Mouse (Mus musculus) kidney, embryonic 16.5 days (tissue): ENCODE results near the gene Rad51d. TPM values are rescaled to one million over a fixed set of nuclear protein-coding genes. Genes with fewer than 3 reads are reported as not detected.
"Not testable (repeated sequence)": the region's sequence is repeated elsewhere in the genome, so short reads cannot be mapped to it uniquely, and the experiment has no call there.

Source experiments
- ATAC-seq: fragments of 200-750 bp; cut with Nextera tagmentation; 2 replicates; pipeline ENCODE4 v1.8.0; 2017; ENCODE audit warnings: moderate TSS enrichment; ENCODE audit not compliant: low FRiP score, low TSS enrichment
- H3K27ac ChIP-seq: fragments of 300-500 bp; sonication (generic); 2 replicates; pipeline ENCODE4 v1.5.1; 2014; ENCODE audit warnings: low read length
- H3K27me3 ChIP-seq: fragments of 300-500 bp; sonication (generic); 2 replicates; pipeline ENCODE4 v1.6.1; 2014; ENCODE audit warnings: low read length, control low read depth, mixed read lengths; ENCODE audit not compliant: insufficient read depth
- H3K36me3 ChIP-seq: fragments of 300-500 bp; sonication (generic); 2 replicates; pipeline ENCODE4 v1.6.1; 2014; ENCODE audit warnings: low read length, control low read depth, mixed read lengths; ENCODE audit not compliant: insufficient read depth
- H3K4me1 ChIP-seq: fragments of 300-500 bp; sonication (generic); 2 replicates; pipeline ENCODE4 v1.6.1; 2014; ENCODE audit warnings: low read length, control low read depth, mixed read lengths; ENCODE audit not compliant: insufficient read depth
- H3K4me2 ChIP-seq: fragments of 300-500 bp; sonication (generic); replicated peaks from 2 replicates; pipeline ENCODE4 v1.6.1; 2014; ENCODE audit warnings: low read depth, low read length
- H3K4me3 ChIP-seq: fragments of 300-500 bp; sonication (generic); 2 replicates; pipeline ENCODE4 v1.5.1; 2014; ENCODE audit warnings: mild to moderate bottlenecking, low read length
- H3K9ac ChIP-seq: fragments of 300-500 bp; sonication (generic); replicated peaks from 2 replicates; pipeline ENCODE4 v1.6.1; 2014; ENCODE audit warnings: low read length
- H3K9me3 ChIP-seq: fragments of 300-500 bp; sonication (generic); 2 replicates; pipeline ENCODE4 v1.6.1; 2016; ENCODE audit warnings: low read length, control low read depth
- WGBS: fragments of 180-500 bp; shearing (Covaris S2); extraction: QIAGEN DNeasy Blood & Tissue Kit; methylation state at CpG from one replicate; pipeline ENCODE4 v1.1.7; 2014; 5-methylcytosine and 5-hydroxymethylcytosine counted together
- polyA plus RNA-seq: library from polyadenylated mRNA; unstranded; fragments of >200 nt; fragmentation: Nextera tagmentation; extraction: Ambion mirVana; gene quantifications from 2 replicates; pipeline ENCODE4 v1.2.1, GENCODE M21; 2015

Gene Rad51d
- polyA plus RNA-seq, result 13.8 and 15.1 TPM in 2 replicates

DNA sequence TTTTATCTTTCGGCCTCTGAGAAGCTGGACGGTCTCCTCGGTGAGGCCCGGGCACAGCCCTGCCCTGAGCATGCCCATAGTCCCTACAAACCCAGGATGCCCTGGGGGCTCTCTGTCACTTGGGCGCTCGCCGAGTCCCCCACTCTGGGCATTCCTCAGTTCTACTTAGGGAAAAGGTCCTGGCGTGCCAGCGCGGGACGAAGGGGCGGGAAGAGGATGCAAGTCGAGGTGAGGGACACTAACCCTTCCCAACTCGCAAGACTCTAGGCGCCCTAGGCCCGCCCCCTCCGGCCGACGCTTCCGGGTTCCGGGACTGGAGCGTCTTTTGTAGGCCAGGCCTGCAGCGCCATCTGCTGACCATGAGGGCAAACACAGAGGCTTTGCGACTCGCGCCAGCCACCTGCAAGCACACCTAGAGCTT, at the start of gene Rad51d:
Gene Rad51d, minus strand, starts transcription at position 273 of the 421 bp plus-strand sequence.
- WGBS, result 0% methylated on average over 26 of the region's 26 CpGs
- H3K27ac ChIP-seq, result peak within 1 kb of the TSS; percentile 52
- peaks cover 8% of the 10 kb centered on the region; the same call in 1 of the 2 replicates for H3K27me3 ChIP-seq

DNA sequence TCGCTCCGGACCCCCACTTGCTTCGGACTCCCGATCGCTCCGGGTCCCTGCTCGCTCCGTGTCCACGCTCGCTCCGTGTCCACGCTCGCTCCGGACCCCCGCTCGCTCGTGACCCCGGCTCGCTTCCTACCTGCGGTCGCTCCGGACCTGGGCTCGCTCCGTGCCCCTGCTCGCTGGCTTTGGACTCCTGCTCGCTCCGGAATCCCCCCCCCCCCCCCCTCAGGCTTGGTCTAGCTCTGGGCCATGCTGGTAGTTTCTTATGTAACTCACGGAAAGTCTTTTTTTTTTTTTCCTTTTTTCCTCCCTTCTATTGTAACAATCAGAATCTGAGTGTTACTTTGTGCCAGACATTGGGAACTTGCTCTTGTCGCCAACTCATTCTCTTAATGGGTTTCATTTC, 42.8 kb upstream of the Rad51d start:
- H3K4me1 ChIP-seq, result peaks cover 6% of the 10 kb centered on the region
- H3K27ac ChIP-seq, result no peak overlapping the region
- no peak for ATAC-seq
- 2% methylated on average over 23 of the region's 29 CpGs for WGBS
- H3K36me3 ChIP-seq, result no peaks in the 10 kb centered on the region
- peak overlapping the region; percentile 76 for H3K4me2 ChIP-seq
- peaks cover 65% of the 10 kb centered on the region for H3K27me3 ChIP-seq
- H3K9ac ChIP-seq, result peak overlapping the region; percentile 62
- H3K4me3 ChIP-seq, result peak overlapping the region; percentile 54
- no peaks in the 10 kb centered on the region for H3K9me3 ChIP-seq

More for the DNA sequence above, at the start of gene Rad51d:
- peak within 1 kb of the TSS; percentile 79 for H3K4me2 ChIP-seq
- ATAC-seq, result peak; percentile 93
- peak within 1 kb of the TSS; percentile 80 for H3K9ac ChIP-seq
- H3K36me3 ChIP-seq, result no peaks in the 10 kb centered on the region
- no peaks in the 10 kb centered on the region for H3K9me3 ChIP-seq
- H3K4me3 ChIP-seq, result peak within 1 kb of the TSS; percentile 67
- peaks cover 17% of the 10 kb centered on the region for H3K4me1 ChIP-seq

DNA sequence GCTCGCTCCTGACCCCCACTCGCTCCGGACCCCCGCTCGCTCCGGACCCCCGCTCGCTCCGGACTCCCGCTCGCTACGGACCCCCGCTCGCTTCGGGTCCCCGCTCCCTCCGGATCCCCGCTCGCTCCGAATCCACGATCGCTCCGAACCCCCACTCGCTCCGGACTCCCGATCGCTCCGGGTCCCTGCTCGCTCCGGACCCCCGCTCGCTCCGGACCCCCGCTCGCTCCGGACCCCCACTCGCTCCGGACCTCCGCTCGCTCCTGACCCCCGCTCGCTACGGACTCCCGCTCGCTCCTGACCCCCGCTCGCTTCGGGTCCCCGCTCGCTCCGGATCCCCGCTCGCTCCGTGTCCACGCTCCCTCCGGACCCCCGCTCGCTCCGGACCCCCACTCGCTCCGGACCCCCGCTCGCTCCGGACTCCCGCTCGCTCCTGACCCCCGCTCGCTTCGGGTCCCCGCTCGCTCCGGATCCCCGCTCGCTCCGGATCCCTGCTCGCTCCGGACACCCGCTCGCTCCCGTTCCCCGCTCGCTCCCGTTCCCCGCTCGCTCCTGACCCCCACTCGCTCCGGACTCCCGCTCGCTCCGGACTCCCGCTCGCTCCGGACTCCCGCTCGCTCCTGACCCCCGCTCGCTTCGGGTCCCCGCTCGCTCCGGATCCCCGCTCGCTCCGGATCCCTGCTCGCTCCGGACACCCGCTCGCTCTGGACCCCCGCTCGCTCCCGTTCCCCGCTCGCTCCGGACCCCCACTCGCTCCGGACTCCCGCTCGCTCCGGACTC, 41.4 kb upstream of the Rad51d start:
- Histone ChIP-seq H3K4me3 (peak overlapping the region; percentile 54), H3K9ac (peak overlapping the region; percentile 58), H3K4me2 (peak overlapping the region; percentile 76), H3K27me3 (peaks cover 59% of the 10 kb centered on the region)
- not testable (repeated sequence) for ATAC-seq, H3K27ac ChIP-seq, H3K4me1 ChIP-seq, H3K9me3 ChIP-seq, H3K36me3 ChIP-seq
- under 1% methylated on average over 56 of the region's 119 CpGs for WGBS

DNA sequence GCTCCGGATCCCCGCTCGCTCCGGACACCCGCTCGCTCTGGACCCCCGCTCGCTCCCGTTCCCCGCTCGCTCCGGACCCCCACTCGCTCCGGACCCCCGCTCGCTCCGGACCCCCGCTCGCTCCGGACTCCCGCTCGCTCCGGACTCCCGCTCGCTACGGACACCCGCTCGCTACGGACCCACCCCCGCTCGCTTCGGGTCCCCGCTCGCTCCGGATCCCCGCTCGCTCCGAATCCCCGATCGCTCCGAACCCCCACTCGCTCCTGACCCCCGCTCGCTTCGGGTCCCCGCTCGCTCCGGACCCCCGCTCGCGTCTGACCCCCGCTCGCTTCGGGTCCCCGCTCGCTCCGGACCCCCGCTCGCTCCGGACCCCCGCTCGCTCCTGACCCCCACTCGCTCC, 40.7 kb upstream of the Rad51d start:
- not testable (repeated sequence) for ATAC-seq, H3K36me3 ChIP-seq, H3K4me1 ChIP-seq, H3K9me3 ChIP-seq, H3K27ac ChIP-seq
- H3K9ac ChIP-seq, result peak overlapping the region; percentile 58
- H3K4me3 ChIP-seq, result peak overlapping the region; percentile 54
- WGBS, result 1% methylated on average over 31 of the region's 63 CpGs
- peak overlapping the region; percentile 76 for H3K4me2 ChIP-seq
- H3K27me3 ChIP-seq, result peaks cover 52% of the 10 kb centered on the region

DNA sequence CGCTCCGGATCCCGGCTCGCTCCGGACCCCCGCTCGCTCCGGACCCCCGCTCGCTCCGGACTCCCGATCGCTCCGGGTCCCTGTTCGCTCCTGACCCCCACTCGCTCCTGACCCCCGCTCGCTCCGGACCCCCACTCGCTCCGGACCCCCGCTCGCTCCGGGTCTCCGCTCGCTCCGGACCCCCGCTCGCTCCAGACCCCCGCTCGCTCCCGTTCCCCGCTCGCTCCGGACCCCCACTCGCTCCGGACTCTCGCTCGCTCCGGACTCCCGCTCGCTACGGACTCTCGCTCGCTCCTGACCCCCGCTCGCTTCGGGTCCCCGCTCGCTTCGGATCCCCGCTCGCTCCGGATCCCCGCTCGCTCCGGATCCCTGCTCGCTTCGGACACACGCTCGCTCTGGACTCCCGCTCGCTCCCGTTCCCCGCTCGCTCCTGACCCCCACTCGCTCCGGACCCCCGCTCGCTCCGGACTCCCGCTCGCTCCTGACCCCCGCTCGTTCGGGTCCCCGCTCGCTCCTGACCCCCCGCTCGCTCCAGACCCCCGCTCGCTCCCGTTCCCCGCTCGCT, 40.1 kb upstream of the Rad51d start:
- ATAC-seq, H3K27ac ChIP-seq: not testable (repeated sequence)
- WGBS, result under 1% methylated on average over 61 of the region's 85 CpGs

DNA sequence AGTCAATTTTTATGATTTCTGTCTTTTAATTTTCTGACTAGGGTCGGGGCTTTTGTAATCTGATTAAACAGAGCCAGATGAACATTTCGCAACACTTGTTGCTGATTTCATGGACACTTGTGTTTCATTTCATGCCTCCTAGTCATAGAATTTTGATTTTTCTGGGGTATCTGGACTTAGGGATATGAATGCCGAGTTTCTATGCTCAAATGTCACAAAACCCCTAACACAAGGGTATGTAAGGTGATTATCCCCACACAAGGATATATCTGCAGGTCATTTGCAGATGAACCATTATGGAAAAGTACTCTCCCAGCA, 39.2 kb upstream of the Rad51d start:
- no peak for ATAC-seq
- H3K9ac ChIP-seq, result no peak overlapping the region
- 57% methylated on average over 3 of the region's 3 CpGs for WGBS
- no peak overlapping the region for H3K4me3 ChIP-seq
- no peaks in the 10 kb centered on the region for H3K9me3 ChIP-seq
- no peaks in the 10 kb centered on the region for H3K36me3 ChIP-seq
- peaks cover 39% of the 10 kb centered on the region for H3K27me3 ChIP-seq
- H3K4me1 ChIP-seq, result peaks cover 6% of the 10 kb centered on the region
- H3K4me2 ChIP-seq, result no peak overlapping the region
- no peak overlapping the region for H3K27ac ChIP-seq

More for the DNA sequence above, 40.1 kb upstream of the Rad51d start:
- H3K4me3 ChIP-seq, result peak overlapping the region; percentile 54
- H3K4me1 ChIP-seq, H3K9me3 ChIP-seq, H3K36me3 ChIP-seq: not testable (repeated sequence)
- H3K9ac ChIP-seq, result peak overlapping the region; percentile 35; the same call in 1 of the 2 replicates
- peak overlapping the region; percentile 76 for H3K4me2 ChIP-seq
- peaks cover 45% of the 10 kb centered on the region for H3K27me3 ChIP-seq

DNA sequence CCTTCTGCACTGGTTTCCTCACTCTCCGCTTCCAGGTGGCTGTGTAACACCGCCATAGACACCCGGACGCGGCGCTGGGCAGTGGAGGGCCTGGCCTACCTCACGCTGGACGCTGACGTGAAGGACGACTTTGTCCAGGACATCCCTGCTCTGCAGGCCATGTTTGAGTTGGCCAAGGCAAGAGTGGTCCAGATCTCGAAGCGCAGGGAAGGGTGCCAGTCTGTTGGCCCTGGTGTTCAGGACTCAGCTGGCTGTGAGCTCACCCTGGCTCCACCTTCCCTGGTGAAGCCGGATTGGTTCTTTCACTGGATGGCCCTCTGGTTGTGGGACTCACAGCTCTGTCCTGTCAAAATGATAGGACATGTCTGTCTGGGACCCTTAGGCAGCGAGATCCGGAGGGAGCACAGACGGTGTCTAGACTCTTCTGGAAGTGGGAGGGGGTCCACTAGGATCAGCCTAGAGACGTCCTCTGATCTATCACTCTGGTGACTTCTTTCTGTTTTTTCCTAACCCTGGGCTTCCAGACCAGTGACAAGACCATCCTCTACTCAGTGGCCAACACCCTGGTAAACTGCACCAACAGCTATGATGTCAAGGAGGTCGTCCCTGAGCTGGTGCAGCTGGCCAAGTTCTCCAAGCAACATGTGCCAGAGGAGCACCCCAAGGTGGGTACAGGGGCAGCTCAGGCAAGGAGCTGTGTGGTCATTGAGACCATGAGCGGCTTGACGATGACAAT, 38.7 kb upstream of the Rad51d start:
- Histone ChIP-seq H3K4me2 (no peak overlapping the region), H3K27me3 (peaks cover 34% of the 10 kb centered on the region), H3K9ac (no peak overlapping the region), H3K4me1 (peaks cover 6% of the 10 kb centered on the region), H3K4me3 (no peak overlapping the region), H3K36me3 (no peaks in the 10 kb centered on the region), H3K27ac (no peak overlapping the region), H3K9me3 (no peaks in the 10 kb centered on the region)
- WGBS, result 29% methylated on average over 20 of the region's 20 CpGs
- peak; percentile 54; the same call in 1 of the 2 replicates for ATAC-seq

DNA sequence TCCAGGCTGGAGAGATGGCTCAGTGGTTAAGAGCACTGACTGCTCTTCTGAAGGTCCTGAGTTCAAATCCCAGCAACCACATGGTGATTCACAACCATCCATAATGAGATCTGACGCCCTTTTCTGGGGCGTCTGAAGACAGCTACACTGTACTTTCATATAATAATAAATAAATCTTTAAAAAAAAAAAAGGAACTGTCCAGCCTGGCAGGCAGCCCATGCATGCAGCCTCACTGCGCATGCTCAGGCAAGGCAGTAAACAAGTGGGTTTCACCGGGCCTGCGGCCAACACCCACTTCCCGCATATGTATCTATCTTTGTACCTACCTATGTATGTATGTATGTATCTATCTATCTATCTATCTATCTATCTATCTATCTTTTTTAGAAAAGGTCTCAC, 33.5 kb upstream of the Rad51d start:
- H3K4me3 ChIP-seq, ATAC-seq, H3K4me2 ChIP-seq, H3K4me1 ChIP-seq, H3K27ac ChIP-seq, H3K36me3 ChIP-seq, H3K9me3 ChIP-seq, H3K9ac ChIP-seq: not testable (repeated sequence)
- 76% methylated on average over 6 of the region's 6 CpGs for WGBS
- H3K27me3 ChIP-seq, result peaks cover 18% of the 10 kb centered on the region

DNA sequence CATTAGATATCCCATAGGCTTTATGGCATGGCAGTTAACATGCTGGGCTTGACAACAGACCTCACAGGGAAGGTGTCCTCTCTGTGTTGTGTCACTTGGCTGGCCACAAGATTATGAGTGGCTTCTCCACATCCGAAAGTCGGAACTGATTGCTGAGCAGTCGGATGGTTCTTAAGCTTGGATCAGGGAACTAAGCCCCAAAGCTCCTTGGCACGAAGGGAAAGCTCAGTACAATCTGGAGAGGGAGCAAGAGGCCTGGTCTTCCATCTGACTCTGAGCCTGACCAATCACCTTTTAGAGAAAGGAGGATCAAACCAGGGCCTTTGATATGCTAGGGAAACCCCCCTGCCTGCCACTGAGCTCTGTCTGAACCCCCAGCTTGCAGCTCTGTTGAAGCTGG, 31.3 kb upstream of the Rad51d start:
- Histone ChIP-seq H3K9me3 (no peaks in the 10 kb centered on the region), H3K4me1 (no peaks in the 10 kb centered on the region), H3K4me2 (no peak overlapping the region), H3K4me3 (no peak overlapping the region), H3K9ac (no peak overlapping the region), H3K27me3 (peaks cover 4% of the 10 kb centered on the region; the same call in 1 of the 2 replicates), H3K27ac (no peak overlapping the region), H3K36me3 (no peaks in the 10 kb centered on the region)
- no peak for ATAC-seq
- 64% methylated on average over 4 of the region's 4 CpGs for WGBS
